Mouse (Mus musculus) layer of hippocampus, postnatal 25 days (tissue): Measurements from ENCODE around the gene Obscn. TPM values are rescaled to one million over a fixed set of nuclear protein-coding genes. Genes with fewer than 3 reads are reported as not detected.

Experiments used
- DNase-seq, 2 experiments: peaks; one replicate each; pipeline ENCODE4 v3.0.0; 2022; ENCODE audit warnings: mixed read lengths in 2 of 2, low spot score in 1 of 2; ENCODE audit errors: extremely low spot score in 1 of 2
- total RNA-seq, 2 experiments: library from RNA; stranded (reverse); gene quantifications; 2 replicates each; pipeline ENCODE4 v1.2.3; 2021

The Obscn gene
- total RNA-seq, 2 experiments from 2014 or later, result 1.5 to 2.2 TPM

DNA sequence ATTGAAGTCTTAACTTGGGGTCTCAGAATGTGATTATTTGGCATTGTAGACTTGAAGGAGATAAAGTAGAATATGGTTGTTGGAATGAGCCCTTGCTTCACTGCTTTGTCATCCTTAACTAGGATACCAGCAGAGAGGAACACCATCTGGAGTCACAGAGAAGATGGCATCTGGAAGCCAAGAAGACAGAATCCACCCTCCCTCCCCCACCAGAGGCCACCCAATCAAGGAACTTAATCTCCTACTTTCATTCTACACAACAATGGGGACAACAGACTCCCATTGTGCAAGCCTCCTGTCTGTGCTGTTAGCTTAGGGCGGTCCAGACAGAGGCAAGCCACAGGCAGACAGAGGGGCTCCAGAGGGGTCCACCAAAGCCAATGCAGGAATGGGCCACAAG lies 67.8 kb downstream of the Obscn start:
- no peak for DNase-seq

DNA sequence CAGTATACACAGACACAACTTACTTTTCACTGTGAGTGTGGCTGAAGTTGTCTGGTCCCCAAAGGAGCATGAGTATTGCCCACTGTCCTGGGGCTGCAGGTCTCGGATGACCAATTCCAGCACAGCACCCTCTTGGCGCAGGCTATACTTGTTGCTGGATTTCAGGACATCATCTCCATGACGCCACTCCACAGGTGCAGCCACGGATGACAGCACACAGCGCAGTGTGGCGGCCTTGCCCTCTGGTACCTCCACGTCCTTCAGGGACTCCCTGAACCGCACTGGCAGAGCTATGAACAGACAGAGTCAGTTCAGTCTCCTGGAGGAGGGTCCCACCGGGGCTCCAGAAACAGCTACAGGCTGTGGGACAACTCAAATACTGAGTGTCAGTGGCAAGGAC lies 68.3 kb downstream of the Obscn start:
- DNase-seq, result no peak

DNA sequence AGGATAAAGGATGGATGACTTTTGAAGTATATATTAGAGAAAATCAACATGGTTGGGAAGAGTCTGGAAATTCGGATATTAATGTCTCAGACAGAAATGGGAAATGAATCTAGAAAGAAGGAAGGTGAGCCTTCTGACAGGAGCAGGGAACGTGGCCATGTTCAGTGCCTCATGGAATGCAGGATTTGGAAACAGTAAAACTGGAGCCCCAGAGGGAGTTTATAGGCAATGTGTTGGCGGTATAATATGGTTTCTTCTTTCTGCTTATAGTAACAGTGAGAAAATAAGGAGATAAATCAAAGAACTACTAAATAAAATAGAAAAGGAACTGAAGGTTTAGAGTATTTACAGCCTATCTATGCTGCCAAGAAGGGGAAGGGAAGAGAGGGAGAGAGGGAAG lies 78.2 kb downstream of the Obscn start:
- DNase-seq, result no peak

DNA sequence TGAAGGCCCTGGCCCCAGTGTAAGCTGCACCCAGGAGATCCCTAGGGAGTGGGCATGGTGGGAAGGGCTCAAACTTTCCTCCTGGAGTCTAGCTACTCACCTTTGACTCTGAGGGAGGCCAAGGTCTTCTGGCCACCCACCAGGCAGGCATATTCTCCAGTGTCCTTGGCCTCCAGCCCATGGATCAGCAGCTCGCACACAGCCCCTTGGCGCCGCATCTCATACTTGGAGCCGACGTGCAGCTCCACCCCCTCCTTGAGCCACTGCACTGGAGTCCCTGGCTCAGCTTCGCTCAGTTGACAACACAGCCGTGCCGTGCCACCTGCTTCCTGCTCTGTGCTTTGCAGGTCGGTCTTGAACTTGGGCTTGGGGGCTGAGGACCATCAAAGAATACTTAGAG lies 85.2 kb downstream of the Obscn start:
- DNase-seq, result no peak

DNA sequence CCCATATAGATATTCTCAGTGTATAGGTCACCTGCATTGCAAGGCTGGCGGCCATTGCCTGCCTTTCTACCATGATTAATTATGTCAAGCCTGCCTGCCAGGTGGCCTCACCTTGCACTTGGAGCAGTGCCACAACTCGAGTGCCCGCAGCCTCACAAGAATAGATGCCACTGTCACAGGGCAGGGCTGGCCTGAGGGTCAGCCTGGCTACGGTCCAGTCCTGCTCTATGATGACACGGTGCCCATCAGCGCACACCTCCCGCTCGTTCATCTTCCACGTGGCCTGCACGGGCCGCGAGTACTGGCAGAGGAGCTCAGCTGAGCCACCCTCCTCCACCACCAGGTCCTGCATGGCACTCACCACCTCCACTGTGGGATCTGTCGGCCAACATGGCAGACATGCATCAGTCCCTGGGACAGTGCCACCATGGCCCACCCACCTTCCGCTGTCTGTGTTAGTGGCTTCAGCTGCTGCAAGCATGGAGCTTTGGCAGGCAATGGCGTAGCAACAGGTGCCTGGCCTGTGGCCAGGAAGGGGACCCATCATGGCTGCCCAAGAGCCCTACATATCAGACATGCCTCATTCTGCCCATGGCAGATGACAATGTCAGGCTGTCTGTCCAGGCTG lies 91.4 kb downstream of the Obscn start:
- DNase-seq, result peak; percentile 28 to 53

DNA sequence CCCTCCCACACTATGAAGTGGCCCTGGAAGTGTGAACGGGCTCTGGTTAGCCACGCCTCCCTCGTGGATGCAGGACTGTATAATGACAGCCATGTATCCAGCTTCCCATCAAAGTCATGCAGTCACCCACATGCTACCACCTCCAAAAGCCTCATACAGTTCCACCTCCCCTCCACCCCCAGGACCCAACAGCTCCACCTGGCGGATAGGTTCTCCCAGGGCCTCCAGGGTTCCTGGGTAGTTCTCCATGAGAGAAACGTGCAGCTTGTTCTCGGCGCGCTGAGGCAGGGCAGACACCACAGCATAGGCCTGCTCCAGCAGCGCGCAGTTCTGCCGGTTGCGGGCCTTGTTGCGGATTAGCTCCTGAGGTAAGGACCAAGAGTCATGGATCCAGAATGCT lies 107.2 kb downstream of the Obscn start:
- no peak for DNase-seq

DNA sequence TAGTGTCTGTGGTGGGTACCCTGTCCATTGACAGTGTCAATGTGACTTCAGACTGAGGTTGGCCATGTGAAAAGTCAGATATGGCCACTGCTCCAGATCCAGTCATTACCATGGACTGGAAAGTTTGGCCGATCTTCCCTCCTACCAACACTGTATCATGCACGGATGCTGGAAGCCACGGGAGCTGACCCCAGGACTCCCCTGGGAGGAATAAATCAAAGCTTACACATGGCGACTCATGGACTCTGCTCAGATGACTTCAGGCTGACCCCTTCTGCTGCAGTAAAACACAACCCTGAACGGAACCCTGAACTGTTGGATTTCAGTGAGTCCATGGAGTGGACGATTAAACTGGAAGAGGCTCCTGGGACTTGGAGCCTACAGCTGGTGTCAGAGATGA lies 109.8 kb downstream of the Obscn start:
- no peak for DNase-seq

DNA sequence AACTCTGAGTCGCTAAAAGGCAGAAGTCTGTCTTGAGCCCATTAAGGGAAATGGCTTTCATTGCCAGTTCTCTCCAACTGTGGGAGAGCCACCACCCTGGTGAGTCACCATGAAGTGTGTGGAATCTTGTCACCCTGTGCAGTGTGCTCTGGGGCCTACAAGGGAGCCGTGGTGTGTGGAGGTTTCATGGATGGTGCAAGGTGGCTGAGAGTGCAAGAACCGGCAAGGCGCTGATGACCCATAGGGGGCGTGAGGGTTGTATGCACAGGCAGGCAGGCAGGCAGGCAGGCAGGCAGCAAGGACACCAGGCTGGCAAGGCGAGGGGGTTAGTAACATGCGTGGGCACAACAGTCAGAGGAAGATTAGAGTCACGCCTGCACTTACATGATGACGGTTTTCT lies 121.2 kb downstream of the Obscn start:
- DNase-seq, result peak in 1 of 2 experiments; percentile 53

DNA sequence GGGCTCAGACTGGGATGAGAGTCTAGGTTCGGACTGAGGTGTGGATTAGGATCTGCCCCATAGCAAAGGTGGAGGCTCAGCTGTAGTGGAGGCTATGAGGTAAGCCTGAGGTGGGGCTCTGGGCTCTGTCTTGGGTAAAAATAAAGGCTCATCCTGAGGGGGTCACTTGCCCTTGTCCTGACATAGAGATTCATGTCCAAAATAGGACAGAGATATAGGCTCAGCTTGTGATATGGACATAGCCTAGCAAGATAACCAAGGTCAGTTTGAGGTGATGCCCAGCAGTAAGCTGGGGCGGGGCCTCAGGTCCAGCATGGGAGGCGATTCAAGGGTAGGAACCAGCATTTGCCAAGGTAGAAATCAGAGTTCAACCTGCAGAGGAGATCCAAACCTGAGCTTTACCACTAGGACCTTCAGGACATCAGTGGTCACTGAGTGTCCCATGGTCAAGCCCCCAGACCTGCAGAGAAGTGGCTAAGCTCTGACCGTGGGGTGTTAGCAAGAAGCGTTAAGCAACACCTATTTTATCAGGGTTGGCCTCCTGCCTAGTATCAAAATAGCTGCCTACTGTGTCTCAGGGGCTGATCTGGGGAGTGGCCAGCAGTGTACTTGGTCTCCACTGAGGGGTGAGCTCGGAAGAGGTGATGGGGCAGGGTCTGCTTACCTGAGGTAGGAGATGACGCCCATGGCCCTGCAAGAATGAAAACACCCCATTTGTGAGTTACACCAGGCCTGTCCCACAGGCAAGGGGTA lies 133.7 kb downstream of the Obscn start:
- no peak for DNase-seq

DNA sequence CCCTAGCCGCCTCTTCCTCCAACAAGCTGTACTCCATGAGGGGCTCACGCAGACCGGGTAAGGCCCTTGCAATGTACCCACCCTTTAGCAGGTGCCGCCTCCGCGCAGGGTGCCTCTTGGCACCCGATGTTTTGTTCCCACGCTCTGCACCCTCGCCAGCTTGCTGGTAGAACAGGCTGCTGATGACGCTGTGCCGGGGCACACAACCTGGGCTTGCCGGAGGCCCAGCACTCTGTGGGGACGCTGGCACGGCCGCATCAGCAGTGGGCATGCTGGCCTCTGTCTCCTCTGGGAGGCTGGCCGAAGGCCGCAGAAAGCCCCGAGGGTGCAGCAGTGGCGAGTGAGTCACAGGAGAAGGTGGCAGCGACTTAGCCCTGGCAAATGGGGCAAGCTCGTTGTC lies 135.6 kb downstream of the Obscn start:
- peak; percentile 43 to 52 for DNase-seq

DNA sequence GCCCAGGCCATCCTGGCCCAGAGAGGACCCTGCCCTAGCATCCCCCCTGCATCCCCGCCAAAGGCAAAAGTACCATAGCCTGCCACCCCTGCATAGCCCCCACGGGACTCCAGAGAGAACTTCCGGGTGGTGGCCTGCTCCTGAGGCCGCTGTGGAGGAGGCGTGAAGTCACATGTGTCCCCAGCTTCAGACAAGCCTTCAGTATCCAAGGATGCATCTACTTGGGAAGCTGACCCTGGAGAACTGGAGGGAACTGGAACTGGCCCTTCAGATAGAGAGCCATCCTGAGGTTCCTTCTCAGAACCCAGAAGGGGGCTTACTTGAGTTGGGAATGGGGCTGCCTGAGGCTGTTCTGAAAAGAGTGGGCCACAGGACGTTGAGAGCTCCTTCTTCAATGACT lies 136.4 kb downstream of the Obscn start:
- DNase-seq, result no peak

DNA sequence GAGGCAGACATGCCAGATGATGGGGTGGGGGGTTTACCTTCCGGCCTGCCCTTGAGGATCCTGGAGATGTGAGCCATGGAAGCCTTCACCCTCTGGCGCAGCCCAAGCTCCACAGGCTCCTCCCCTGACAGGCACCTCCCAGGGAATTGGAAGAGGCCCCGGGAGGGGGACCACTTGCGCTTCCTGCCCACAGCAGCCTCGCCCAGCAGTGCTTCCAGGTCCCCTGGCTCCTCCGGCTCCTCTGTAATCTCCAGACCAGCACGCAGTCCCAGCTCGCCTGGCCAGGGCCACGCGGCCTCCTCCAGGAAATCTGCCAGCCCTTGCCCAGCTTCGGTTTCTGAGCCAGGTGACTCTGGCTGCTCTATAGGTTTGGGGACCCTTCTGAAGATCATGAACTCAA lies 137.0 kb downstream of the Obscn start:
- no peak for DNase-seq

DNA sequence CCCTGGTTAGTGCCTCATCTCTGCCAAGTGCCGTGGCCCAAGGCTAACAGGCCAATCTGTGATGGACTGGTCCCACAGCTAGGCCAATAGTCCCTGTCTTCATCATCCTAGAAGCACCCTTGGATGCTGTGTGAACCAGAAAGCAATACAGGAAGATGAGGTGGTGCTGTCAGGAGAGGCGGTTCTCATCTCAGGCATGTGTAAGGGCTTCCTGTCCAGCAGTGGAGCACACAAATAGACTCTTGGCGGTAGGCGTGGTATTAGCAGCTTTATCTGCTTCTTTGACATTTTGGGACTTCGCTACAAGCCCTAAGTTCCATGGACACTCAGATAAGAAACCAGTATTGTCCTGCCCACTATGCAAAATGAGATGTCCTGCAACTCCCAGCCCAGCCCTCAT lies 138.7 kb downstream of the Obscn start:
- no peak for DNase-seq

DNA sequence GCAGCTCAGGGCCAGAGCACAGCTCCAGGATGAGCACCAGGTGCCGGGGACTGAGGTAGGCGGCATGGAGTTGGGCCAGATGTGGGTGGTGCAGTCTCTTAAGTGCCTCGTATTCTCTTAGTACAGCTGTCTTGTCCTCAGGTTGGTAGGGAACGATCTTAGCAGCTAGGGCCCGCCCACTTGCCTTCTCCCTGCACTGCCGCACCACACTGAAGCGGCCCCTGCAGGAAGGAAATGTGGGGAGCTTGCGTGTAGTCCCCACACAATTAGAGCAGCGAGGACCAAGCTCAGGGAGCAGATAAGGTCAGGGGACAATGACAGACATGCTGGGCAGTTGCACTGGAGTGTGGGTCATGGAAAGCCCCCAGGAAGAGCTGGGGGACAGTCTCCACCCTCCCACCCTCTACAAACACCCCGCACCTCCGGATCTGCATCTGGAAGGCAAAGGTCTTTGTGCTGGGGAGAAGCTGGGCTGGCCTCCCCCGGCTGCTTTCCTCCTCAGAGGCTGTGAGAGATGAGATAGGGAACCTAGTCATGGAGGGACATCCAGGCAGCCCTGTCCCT lies 140.3 kb downstream of the Obscn start:
- no peak for DNase-seq

DNA sequence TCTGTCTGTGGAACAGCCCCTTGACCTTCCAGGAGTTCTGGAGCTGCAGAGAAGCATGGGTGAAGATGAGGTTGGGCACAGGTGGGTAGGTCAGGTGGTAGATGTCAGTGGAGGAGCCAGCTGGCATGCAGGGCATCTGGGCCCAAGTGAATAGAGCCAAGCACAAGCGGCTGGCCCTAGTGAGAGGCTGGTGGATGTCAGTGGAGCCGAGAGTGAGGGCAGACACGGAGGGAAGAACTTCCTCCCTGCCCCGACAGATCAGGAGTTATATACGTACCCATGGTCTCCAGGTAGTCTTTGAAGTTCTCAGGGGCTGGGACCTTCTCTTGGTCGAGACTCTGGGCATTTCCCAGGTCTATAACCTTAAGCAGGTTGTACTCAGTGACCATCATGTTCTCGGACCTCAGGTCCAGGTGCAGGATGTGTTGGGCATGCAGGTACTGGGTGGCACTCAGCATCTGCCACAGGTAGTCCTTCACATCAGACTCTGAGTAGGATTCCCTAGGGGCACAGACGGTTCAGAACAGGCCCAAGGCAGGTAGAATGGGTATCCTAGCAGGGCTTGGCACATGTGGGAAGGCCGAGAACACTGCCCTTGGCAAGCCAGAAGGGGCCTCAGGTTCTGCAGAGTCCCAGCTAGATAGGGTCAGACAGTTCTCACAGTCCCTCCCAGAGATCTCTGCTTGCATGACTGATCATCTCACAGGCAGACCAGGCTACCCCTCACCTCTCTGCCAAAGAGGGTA lies 141.0 kb downstream of the Obscn start:
- DNase-seq, result no peak

DNA sequence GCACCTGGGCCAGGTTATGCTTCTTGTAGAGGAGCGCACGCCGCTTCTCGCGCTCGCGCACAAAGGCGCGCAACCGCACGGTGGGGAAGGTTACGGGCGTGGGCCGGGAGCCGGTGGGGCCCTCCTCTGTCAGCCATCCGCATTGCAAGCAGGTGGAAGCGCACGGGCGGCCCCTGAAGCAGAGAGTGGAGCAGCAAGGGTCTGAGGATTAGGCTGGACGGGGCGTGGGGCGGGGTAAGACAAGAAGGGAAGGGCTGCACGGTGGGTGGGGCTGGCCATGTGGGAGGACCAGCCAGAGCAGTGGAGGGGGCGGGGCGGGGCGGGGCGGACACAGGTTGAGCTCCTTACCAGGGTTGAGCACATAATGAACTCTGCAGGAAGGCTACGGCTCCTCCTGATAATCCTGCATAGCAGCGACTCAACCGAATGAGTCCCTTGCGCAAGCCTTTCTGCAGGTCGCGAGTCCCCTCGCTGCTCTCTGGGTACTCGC lies 141.8 kb downstream of the Obscn start:
- no peak for DNase-seq

DNA sequence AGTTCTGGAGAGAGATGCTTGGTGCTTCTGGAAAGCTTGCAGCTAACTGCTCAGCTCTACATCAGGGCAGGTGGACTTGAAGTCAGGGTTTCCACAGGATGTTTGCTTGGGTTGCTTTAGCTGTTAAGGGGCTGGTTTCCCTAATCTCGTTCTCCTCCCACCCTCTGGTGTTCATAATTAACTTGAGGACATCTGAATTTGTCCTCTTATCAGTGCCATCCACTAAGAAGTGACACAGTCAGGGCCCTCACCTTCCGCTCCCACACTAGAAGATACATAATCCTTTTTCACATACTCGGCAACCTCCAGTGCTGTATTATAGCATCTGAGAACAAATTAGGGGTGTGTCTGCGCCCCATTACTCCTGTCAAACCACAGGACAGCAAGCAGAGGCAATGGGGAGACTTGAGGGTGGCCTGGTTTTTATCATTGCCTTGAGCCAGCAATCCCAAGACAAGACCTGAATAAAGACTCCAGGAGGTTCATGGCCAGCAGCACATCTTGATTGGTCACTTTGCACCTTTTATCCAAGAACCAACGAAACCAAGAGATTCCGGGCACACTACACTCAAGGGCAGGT lies 143.0 kb downstream of the Obscn start:
- no peak for DNase-seq

DNA sequence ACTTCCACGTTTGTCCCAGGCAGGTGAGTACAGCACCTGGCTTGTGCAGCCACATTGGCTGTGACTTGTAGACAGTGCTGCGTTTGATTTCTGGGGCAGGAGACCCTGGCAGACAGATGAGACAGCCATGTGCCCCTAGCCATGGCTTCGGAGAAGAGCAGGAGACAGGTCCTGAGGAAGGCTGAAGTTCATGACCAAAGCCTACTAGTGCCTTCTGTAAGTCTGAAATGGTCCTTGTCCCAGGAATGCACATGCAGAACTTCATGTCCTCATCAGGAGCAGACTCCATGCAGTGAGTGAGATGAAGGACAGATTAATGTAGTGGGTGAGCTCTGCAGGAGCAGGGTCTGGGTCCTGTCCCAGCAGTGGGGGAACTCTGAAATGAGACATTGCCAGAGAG lies 144.3 kb downstream of the Obscn start:
- no peak for DNase-seq

DNA sequence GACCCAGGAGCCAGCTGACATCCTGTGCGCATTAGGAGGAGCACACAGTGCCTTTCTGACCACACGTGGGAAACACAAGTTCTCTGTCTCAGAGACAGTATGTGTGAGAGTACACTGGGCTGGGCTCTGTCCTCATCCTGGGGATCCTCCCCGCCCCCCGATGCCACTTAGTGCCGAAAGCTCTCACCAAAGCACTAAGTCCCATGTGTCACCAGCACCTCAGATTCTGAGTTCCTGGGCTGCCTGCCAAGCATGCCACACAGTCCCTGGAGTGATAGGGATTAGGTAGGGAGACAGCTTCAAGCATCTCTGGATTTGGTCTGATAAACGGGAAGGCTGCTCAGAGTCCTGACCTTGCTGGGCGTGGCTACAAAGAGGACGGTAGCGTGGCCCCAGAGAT lies 145.4 kb downstream of the Obscn start:
- no peak for DNase-seq

DNA sequence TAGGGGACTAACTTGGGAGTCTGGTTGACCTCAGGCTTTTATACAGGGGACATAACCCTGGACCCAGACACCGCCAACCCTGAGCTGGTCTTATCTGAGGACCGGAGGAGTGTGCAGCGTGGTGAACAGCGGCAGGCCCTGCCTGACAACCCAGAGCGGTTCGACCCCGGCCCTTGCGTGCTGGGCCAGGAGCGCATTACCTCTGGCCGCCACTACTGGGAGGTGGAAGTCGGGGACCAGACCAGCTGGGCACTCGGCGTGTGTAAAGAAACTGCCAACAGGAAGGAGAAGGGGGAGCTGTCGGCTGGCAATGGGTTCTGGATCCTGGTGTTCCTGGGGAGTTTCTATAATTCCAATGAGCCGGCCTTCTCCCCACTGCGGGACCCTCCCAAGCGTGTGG lies 146.1 kb downstream of the Obscn start:
- no peak for DNase-seq

DNA sequence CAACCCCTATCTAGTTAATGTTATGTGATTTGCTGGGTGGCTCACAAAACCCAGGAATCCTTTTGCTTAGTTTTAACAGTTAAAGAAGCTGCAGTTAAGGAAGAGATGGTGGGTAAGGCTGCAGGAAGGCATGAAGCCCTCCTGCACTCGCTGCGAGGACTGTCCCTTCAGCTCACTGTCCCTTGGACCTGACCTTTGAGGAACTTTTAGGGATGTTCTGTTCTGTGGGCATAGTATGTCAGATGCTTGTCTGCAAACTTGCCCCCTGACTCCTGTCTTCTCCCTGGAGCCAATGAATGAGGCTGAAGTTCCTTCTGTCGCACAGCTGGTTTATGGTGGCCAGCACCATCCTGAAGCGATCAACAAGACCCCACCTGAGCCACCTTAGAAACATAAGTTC lies 147.0 kb downstream of the Obscn start:
- no peak for DNase-seq
